Mouse (Mus musculus) stomach, postnatal 0 days (tissue): Measurements from ENCODE around the gene Gm28230.

Source experiments
- CTCF ChIP-seq: IDR thresholded peaks from 2 replicates; pipeline ENCODE4 v1.5.1; 2016; ENCODE audit warnings: antibody characterized with exemption, low read depth, mild to moderate bottlenecking, moderate library complexity
- EP300 ChIP-seq: optimal IDR thresholded peaks from 2 replicates; pipeline ENCODE3; 2016; ENCODE audit warnings: antibody characterized with exemption

GRCm38 (mm10) chr2:74763245-74763735 lies 36.8 kb downstream of the Gm28230 start:
- no peak for TF ChIP-seq CTCF
- no peak for TF ChIP-seq EP300
